Mouse (Mus musculus) ES-E14 (cell line): ENCODE measurements around the gene Csf3. TPM values are rescaled to one million over a fixed set of nuclear protein-coding genes. Genes with fewer than 3 reads are reported as not detected.
A peak's percentile ranks its signal among the peaks of the same experiment; 100 is the strongest.
"Not testable (repeated sequence)": the region's sequence is repeated elsewhere in the genome, so short reads cannot be mapped to it uniquely, and the experiment has no call there.

Experiments
- DNase-seq: peaks from one replicate; pipeline ENCODE4 v3.0.0-alpha.2; 2013; ENCODE audit warnings: low read depth, low spot score
- H3K27ac ChIP-seq: 2 replicates; pipeline ENCODE4 v1.5.1; 2012; ENCODE audit warnings: low read depth, mild to moderate bottlenecking, low read length, moderate library complexity, mixed read lengths; ENCODE audit not compliant: poor library complexity, insufficient read depth, severe bottlenecking
- H3K36me3 ChIP-seq: 2 replicates; pipeline ENCODE4 v1.6.1; 2012; ENCODE audit warnings: mild to moderate bottlenecking, low read length, moderate library complexity, mixed read lengths; ENCODE audit not compliant: control insufficient read depth, poor library complexity, insufficient read depth, severe bottlenecking
- H3K4me1 ChIP-seq, 2 experiments: fragments of 150-350 bp in 1 of 2; sonication (generic) in 1 of 2; 2 replicates each; pipeline ENCODE4 v1.6.1; 2012; ENCODE audit warnings: low read length in 2 of 2, mild to moderate bottlenecking in 1 of 2, mixed read lengths in 1 of 2; ENCODE audit not compliant: control insufficient read depth in 2 of 2, insufficient read depth in 2 of 2, poor library complexity in 1 of 2
- H3K4me3 ChIP-seq, 2 experiments: fragments of 150-350 bp in 1 of 2; sonication (generic) in 1 of 2; 2 replicates each; pipeline ENCODE4 v1.5.1; 2012; ENCODE audit warnings: low read length in 2 of 2, low read depth in 1 of 2, mild to moderate bottlenecking in 1 of 2, mixed read lengths in 1 of 2; ENCODE audit not compliant: insufficient read depth in 1 of 2, poor library complexity in 1 of 2, severe bottlenecking in 1 of 2
- H3K9ac ChIP-seq: 2 replicates; pipeline ENCODE4 v1.6.1; 2012; ENCODE audit warnings: low read depth, mild to moderate bottlenecking, low read length, mixed read lengths; ENCODE audit not compliant: poor library complexity, insufficient read depth, severe bottlenecking
- H3K9me3 ChIP-seq: fragments of 150-350 bp; sonication (generic); 2 replicates; pipeline ENCODE4 v1.6.1; 2012; ENCODE audit warnings: low read depth, mild to moderate bottlenecking, low read length; ENCODE audit not compliant: control insufficient read depth, insufficient read depth
- CHD2 ChIP-seq: IDR thresholded peaks from 2 replicates; pipeline ENCODE4 v1.6.1; 2014; ENCODE audit warnings: mild to moderate bottlenecking, low read depth, low read length, inconsistent platforms
- HCFC1 ChIP-seq: IDR thresholded peaks from 2 replicates; pipeline ENCODE4 v1.6.1; 2012; ENCODE audit warnings: low read length, inconsistent platforms, borderline replicate concordance; ENCODE audit not compliant: insufficient read depth
- MAFK ChIP-seq: IDR thresholded peaks from 2 replicates; pipeline ENCODE4 v1.6.1; 2014; ENCODE audit warnings: mild to moderate bottlenecking, low read depth, low read length, inconsistent platforms; ENCODE audit not compliant: insufficient read depth
- ZC3H11A ChIP-seq: IDR thresholded peaks from 2 replicates; pipeline ENCODE4 v1.6.1; 2012; ENCODE audit warnings: low read depth, mild to moderate bottlenecking, inconsistent platforms, low read length, borderline replicate concordance
- ZNF384 ChIP-seq: IDR thresholded peaks from 2 replicates; pipeline ENCODE4 v1.6.1; 2012; ENCODE audit warnings: low read depth, low read length, inconsistent platforms
- in situ Hi-C, 2 experiments: fragments of 600-800 bp; cut with MboI; formaldehyde crosslinking; loops; one replicate each; pipeline ENCODE4 v1.15.1; 2025; ENCODE audit warnings: low sequenced_read_pairs in 2 of 2, inconsistent platforms in 1 of 2; ENCODE audit not compliant: unreplicated experiment in 2 of 2
- total RNA-seq: library from RNA; depleted of rRNA; stranded (reverse); fragments of 300-350 nt; gene quantifications from 2 replicates; pipeline ENCODE4 v1.2.3, GENCODE M21; 2012

The Csf3 gene
- total RNA-seq, 1 experiment: 0.18 TPM

- no peak overlapping the region for H3K9ac ChIP-seq
- in situ Hi-C loops: no loop called here
These were observed 21.0 kb upstream of the Csf3 start for GRCm38 (mm10) chr11:98680023-98680422.

GRCm38 (mm10) chr11:98680595-98680994, 20.5 kb upstream of the Csf3 start:
- H3K9ac ChIP-seq, in situ Hi-C loops, H3K9me3 ChIP-seq, H3K36me3 ChIP-seq, H3K4me3 ChIP-seq: not testable (repeated sequence)
- peak; percentile 52 for DNase-seq
- Histone ChIP-seq H3K27ac (peak overlapping the region; percentile 90; the same call in 1 of the 2 replicates), H3K4me1 (peaks cover 12 to 17% of the 10 kb centered on the region in 2 experiments)
- TF ChIP-seq ZNF384: peak; percentile 88

More at GRCm38 (mm10) chr11:98680023-98680422, 21.0 kb upstream of the Csf3 start:
- Histone ChIP-seq H3K4me1 (peaks cover 12 to 17% of the 10 kb centered on the region in 2 experiments), H3K36me3 (peaks cover 2% of the 10 kb centered on the region; the same call in 1 of the 2 replicates), H3K9me3 (no peaks in the 10 kb centered on the region), H3K4me3 (no peak overlapping the region), H3K27ac (peak overlapping the region; percentile 79; the same call in 1 of the 2 replicates)
- TF ChIP-seq MAFK (no peak), ZNF384 (no peak), ZC3H11A (no peak), HCFC1 (no peak), CHD2 (no peak)
- DNase-seq: no peak

- no peak for DNase-seq
- Histone ChIP-seq H3K27ac (peak overlapping the region; percentile 90; the same call in 1 of the 2 replicates), H3K4me1 (peaks cover 9 to 15% of the 10 kb centered on the region in 2 experiments), H3K36me3 (peaks cover 13% of the 10 kb centered on the region), H3K4me3 (peak overlapping the region in 1 of 2 experiments; percentile 91; a peak in 1 of 4 replicates), H3K9me3 (no peaks in the 10 kb centered on the region), H3K9ac (peak overlapping the region; percentile 88; the same call in 1 of the 2 replicates)
- TF ChIP-seq ZNF384 (peak; percentile 57), HCFC1 (no peak)
- in situ Hi-C loops: no loop called here
These were observed 19.9 kb upstream of the Csf3 start for GRCm38 (mm10) chr11:98681186-98681585.

GRCm38 (mm10) chr11:98681786-98682745, 19.0 kb upstream of the Csf3 start, which contains the start of gene Psmd3:
Gene Psmd3 (plus strand): TSS chr11:98682554.
- in situ Hi-C loops: no loop called here
- no peak; the same call in 1 of the 2 replicates for TF ChIP-seq MAFK
- TF ChIP-seq HCFC1: peak; percentile 90
- no peak for TF ChIP-seq ZC3H11A
- peak; percentile 94 for TF ChIP-seq CHD2
- TF ChIP-seq ZNF384: peak; percentile 52; the same call in 1 of the 2 replicates
- H3K4me1 ChIP-seq: peaks cover 9 to 12% of the 10 kb centered on the region in 2 experiments

More at GRCm38 (mm10) chr11:98681786-98682745, 19.0 kb upstream of the Csf3 start, which contains the start of gene Psmd3:
- H3K36me3 ChIP-seq: peaks cover 20% of the 10 kb centered on the region
- peak within 1 kb of the TSS; percentile 90 for H3K27ac ChIP-seq
- peak within 1 kb of the TSS; percentile 91 to 100 for H3K4me3 ChIP-seq
- DNase-seq: peak; percentile 99
- no peaks in the 10 kb centered on the region for H3K9me3 ChIP-seq
- H3K9ac ChIP-seq: peak within 1 kb of the TSS; percentile 99
